Mouse (Mus musculus) heart, embryonic 13.5 days (tissue): ENCODE data around the gene Socs3. TPM values are rescaled to one million over a fixed set of nuclear protein-coding genes. Genes with fewer than 3 reads are reported as not detected.

Experiments used
- ATAC-seq: fragments of 200-750 bp; cut with Nextera tagmentation; 2 replicates; pipeline ENCODE4 v1.8.0; 2017; ENCODE audit warnings: moderate TSS enrichment; ENCODE audit not compliant: insufficient number of reproducible peaks, low FRiP score, low TSS enrichment; ENCODE audit errors: extremely low read depth
- H3K27ac ChIP-seq: fragments of 300-500 bp; sonication (generic); replicated peaks from 2 replicates; pipeline ENCODE4 v1.5.1; 2015; ENCODE audit warnings: moderate library complexity, mild to moderate bottlenecking, inconsistent platforms
- H3K27me3 ChIP-seq: fragments of 300-500 bp; sonication (generic); replicated peaks from 2 replicates; pipeline ENCODE4 v1.6.1; 2015; ENCODE audit warnings: mild to moderate bottlenecking, inconsistent platforms
- H3K36me3 ChIP-seq: fragments of 300-500 bp; sonication (generic); 2 replicates; pipeline ENCODE4 v1.6.1; 2015; ENCODE audit warnings: mild to moderate bottlenecking, inconsistent platforms
- H3K4me1 ChIP-seq: fragments of 300-500 bp; sonication (generic); 2 replicates; pipeline ENCODE4 v1.6.1; 2015; ENCODE audit warnings: inconsistent platforms
- H3K4me2 ChIP-seq: fragments of 300-500 bp; sonication (generic); 2 replicates; pipeline ENCODE4 v1.6.1; 2015; ENCODE audit warnings: inconsistent platforms, mild to moderate bottlenecking, moderate library complexity
- H3K4me3 ChIP-seq: fragments of 300-500 bp; sonication (generic); 2 replicates; pipeline ENCODE4 v1.5.1; 2015; ENCODE audit warnings: moderate library complexity, mild to moderate bottlenecking, inconsistent platforms
- H3K9ac ChIP-seq: fragments of 300-500 bp; sonication (generic); 2 replicates; pipeline ENCODE4 v1.6.1; 2015; ENCODE audit warnings: inconsistent platforms, mild to moderate bottlenecking, moderate library complexity
- H3K9me3 ChIP-seq: fragments of 300-500 bp; sonication (generic); 2 replicates; pipeline ENCODE4 v1.6.1; 2016; ENCODE audit warnings: inconsistent platforms
- WGBS: fragments of 180-500 bp; shearing (Covaris S2); methylation state at CpG from one replicate; pipeline ENCODE4 v1.1.7; 2015; ENCODE audit warnings: mixed read lengths; 5-methylcytosine and 5-hydroxymethylcytosine counted together
- polyA plus RNA-seq: library from polyadenylated mRNA; unstranded; fragments of >200 nt; fragmentation: Nextera tagmentation; extraction: Ambion mirVana; gene quantifications from 2 replicates; pipeline ENCODE4 v1.2.1, GENCODE M21; 2015

Socs3 gene
- polyA plus RNA-seq, 1 experiment from 2014 or later = 8.5 TPM

DNA sequence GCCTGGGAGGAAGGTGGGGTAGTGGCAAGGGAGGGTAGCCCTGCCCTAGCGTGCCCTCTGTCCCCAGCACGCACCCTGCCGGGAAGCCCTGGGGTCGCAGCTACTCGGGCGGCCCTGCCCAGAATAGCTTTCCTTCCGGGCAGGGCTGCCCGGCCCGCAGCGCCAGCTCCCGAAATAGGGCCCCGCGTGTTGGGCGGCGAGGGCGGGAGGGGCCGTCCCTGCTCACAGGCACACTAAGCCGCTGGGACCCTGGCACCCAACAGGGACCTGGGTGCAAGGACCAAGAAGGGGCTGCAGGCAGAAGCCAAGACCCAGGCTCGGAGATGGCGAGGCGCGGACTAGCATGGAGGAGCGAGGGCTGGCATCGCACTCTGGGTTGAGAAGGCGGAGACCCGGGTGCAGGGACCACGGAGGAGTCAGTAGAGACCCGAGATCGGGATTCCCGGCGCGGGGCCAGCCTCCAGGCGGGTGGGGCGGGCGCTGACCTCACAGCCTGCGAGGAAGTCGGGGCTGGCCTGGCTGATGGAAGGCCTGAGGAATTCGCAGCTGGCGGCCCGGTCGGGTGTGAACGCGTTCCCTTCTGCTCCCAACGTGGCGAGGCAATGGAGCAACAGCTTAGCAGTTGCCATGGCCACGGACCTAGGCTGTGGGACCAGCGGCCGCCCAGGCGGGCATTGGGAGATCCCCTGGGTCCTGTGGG lies 20.3 kb downstream of the Socs3 start:
- 2% methylated on average over 49 of the region's 49 CpGs for WGBS
- peaks cover 24% of the 10 kb centered on the region for H3K4me1 ChIP-seq
- H3K36me3 ChIP-seq = no peaks in the 10 kb centered on the region
- peak overlapping the region; percentile 49 for H3K4me3 ChIP-seq
- no peaks in the 10 kb centered on the region for H3K9me3 ChIP-seq
- peak overlapping the region; percentile 80 for H3K27ac ChIP-seq
- peak; percentile 75; the same call in 1 of the 2 replicates for ATAC-seq
- H3K9ac ChIP-seq = peak overlapping the region; percentile 81
- H3K27me3 ChIP-seq = peaks cover 18% of the 10 kb centered on the region; the same call in 1 of the 2 replicates
- peak overlapping the region; percentile 86 for H3K4me2 ChIP-seq

DNA sequence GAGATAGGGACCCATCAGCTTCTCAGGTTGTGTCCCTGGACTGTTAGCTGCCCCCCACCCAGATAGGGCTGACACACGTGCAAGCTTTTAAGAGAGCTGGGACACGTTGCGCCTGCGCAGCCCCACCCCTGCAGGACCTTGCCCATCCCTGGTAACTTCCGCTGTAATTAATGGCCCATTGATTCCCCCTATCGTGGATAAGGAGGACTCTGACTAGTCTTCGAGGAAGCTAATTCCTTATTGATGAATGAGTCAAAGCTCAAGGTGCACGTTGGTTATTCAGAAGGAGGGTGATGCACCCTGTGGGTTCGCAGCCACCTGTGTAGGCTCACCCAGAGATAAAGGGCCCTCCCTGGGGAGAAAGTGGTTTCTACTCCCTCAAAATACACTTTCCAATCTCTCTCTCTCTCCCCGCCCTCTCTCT lies 22.8 kb downstream of the Socs3 start:
- H3K4me3 ChIP-seq = no peak overlapping the region
- H3K4me2 ChIP-seq = no peak overlapping the region
- H3K36me3 ChIP-seq = no peaks in the 10 kb centered on the region
- ATAC-seq = no peak
- H3K9me3 ChIP-seq = no peaks in the 10 kb centered on the region
- WGBS = 66% methylated on average over 10 of the region's 10 CpGs
- no peak overlapping the region for H3K9ac ChIP-seq
- peaks cover 17% of the 10 kb centered on the region for H3K4me1 ChIP-seq
- no peak overlapping the region for H3K27ac ChIP-seq
- peaks cover 18% of the 10 kb centered on the region; the same call in 1 of the 2 replicates for H3K27me3 ChIP-seq

DNA sequence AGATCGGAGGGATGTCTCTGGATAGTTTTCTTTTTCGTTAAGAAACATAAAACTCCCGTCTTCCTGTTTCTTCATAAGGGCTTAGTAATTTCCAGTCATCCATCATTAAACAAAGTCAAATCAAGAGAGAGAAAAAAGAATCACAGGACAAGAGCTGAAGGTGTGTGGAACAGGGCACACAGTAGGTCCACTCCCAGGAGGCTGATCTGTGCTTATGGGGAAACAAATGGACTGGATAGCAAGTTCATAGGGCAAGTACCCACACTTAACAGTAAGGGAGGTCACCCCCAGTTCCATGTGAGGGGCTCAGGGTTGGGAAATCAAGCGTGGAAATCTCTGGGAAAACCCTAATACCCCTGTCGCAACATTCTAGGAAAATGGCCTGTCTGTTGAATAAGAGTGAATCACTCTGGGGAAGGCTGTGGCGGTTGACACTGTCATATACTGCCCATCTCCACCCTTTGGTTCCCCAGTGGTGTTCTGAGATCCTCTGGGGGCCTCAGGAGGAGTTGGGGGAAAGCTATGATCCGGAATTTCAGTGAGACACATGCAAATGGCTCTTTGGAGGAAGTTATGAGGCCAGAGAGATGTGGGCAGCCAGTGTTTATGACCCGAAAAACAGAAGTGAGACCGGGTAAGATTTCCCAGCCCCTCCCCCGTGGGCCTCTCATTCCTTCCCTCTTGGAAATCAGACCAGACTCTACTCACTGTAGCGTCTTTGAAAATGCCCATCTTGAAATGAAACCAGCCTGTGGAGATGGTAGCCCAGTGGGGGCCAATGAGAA lies 23.5 kb downstream of the Socs3 start:
- no peak overlapping the region for H3K9ac ChIP-seq
- ATAC-seq = no peak
- H3K4me2 ChIP-seq = no peak overlapping the region
- H3K4me3 ChIP-seq = no peak overlapping the region
- H3K27ac ChIP-seq = no peak overlapping the region
- H3K4me1 ChIP-seq = peaks cover 23% of the 10 kb centered on the region
- WGBS = 76% methylated on average over 11 of the region's 11 CpGs
- H3K27me3 ChIP-seq = peaks cover 13% of the 10 kb centered on the region; the same call in 1 of the 2 replicates
- H3K36me3 ChIP-seq = no peaks in the 10 kb centered on the region
- H3K9me3 ChIP-seq = no peaks in the 10 kb centered on the region

DNA sequence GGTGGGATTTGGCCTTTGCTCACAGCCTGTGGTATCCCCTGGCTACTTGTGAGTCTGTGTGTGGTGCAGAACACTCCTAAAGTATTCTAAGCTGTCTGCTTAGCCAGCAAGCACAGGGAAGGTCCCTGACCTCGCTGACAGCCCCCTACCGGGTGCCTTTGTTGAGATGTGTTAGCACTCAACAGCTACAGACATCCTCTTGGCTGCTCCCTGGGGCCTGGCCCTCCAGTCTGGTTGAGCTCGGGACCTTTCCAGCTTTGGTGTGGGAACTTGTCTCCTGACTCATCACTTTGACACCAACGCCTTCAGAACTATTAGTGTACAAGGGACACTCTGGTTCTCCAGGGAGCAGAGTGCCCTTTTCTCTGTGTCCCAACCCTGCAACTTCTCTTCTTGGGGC lies 28.0 kb downstream of the Socs3 start:
- no peak overlapping the region for H3K4me3 ChIP-seq
- WGBS = 13% methylated on average over 4 of the region's 4 CpGs
- no peak for ATAC-seq
- H3K9ac ChIP-seq = peak overlapping the region; percentile 47; the same call in 1 of the 2 replicates
- peaks cover 32% of the 10 kb centered on the region for H3K4me1 ChIP-seq
- H3K36me3 ChIP-seq = no peaks in the 10 kb centered on the region
- H3K4me2 ChIP-seq = no peak overlapping the region
- H3K9me3 ChIP-seq = no peaks in the 10 kb centered on the region
- H3K27ac ChIP-seq = no peak overlapping the region
- peaks cover 13% of the 10 kb centered on the region; the same call in 1 of the 2 replicates for H3K27me3 ChIP-seq

DNA sequence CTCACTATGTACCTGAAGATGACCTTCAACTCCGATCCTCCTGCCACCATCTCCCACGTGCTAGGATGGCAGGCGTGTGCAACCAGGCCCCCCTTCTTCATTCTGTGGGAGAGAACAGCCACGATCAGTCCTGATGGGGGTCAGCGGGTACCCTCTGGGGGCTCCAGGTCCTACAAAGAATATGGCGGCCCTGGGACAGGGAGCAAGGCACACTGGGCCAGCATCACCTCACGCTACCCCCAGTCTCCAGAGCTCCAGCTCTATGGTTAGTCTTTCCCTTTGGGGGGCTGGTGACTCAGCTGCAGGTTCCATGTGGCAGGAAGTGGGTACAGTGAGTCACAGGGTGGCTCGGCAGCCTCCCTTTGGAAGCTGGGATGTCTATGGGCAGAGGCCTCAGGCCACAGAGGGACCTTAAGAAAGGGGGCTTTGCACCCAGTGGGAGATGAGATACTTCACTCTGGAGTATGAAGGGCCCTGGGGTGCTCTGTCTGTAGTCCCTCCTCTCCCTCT lies 28.5 kb downstream of the Socs3 start:
- H3K27ac ChIP-seq = no peak overlapping the region
- no peak overlapping the region for H3K4me2 ChIP-seq
- peaks cover 10% of the 10 kb centered on the region; the same call in 1 of the 2 replicates for H3K27me3 ChIP-seq
- peaks cover 36% of the 10 kb centered on the region for H3K4me1 ChIP-seq
- peak overlapping the region; percentile 47; the same call in 1 of the 2 replicates for H3K9ac ChIP-seq
- H3K36me3 ChIP-seq = no peaks in the 10 kb centered on the region
- ATAC-seq = no peak
- no peak overlapping the region for H3K4me3 ChIP-seq
- H3K9me3 ChIP-seq = no peaks in the 10 kb centered on the region
- WGBS = 74% methylated on average over 8 of the region's 8 CpGs

DNA sequence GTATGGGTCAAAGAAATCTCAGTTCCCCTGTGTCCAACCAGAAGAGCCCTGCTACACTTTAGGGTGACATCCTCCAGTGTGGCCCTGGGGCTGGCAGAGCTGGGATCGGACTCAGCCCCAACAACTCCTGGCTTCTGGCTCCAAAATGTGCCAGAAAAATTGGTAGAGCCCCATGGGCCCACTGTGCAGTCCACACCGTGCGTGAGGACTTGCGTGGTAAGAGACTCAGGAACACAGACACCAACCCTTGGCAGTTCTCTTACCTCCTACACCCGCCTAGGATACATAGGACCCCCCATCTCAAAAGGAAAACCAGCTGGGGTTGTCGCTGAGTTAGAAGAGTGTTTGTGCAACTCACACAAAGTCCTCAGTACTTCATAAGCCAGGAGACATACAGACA lies 29.0 kb downstream of the Socs3 start:
- Histone ChIP-seq H3K27ac (no peak overlapping the region), H3K4me1 (peaks cover 41% of the 10 kb centered on the region), H3K36me3 (no peaks in the 10 kb centered on the region), H3K9me3 (no peaks in the 10 kb centered on the region), H3K9ac (0 out of 2 replicates have a peak overlapping the region, but pooled peaks have one; percentile 4), H3K4me2 (no peak overlapping the region), H3K27me3 (peaks cover 9% of the 10 kb centered on the region; the same call in 1 of the 2 replicates), H3K4me3 (no peak overlapping the region)
- no peak for ATAC-seq
- WGBS = 87% methylated on average over 6 of the region's 6 CpGs

- Histone ChIP-seq H3K27me3 (peaks cover 8% of the 10 kb centered on the region; the same call in 1 of the 2 replicates), H3K4me3 (no peak overlapping the region), H3K36me3 (no peaks in the 10 kb centered on the region), H3K9ac (peak overlapping the region; percentile 4; the same call in 1 of the 2 replicates), H3K27ac (peak overlapping the region; percentile 71), H3K9me3 (no peaks in the 10 kb centered on the region), H3K4me2 (peak overlapping the region; percentile 29), H3K4me1 (peaks cover 52% of the 10 kb centered on the region)
- peak; percentile 61; the same call in 1 of the 2 replicates for ATAC-seq
- WGBS = 7% methylated on average over 7 of the region's 7 CpGs
Measured at GRCm38 (mm10) chr11:117939741-117940285, 30.0 kb downstream of the Socs3 start.

DNA sequence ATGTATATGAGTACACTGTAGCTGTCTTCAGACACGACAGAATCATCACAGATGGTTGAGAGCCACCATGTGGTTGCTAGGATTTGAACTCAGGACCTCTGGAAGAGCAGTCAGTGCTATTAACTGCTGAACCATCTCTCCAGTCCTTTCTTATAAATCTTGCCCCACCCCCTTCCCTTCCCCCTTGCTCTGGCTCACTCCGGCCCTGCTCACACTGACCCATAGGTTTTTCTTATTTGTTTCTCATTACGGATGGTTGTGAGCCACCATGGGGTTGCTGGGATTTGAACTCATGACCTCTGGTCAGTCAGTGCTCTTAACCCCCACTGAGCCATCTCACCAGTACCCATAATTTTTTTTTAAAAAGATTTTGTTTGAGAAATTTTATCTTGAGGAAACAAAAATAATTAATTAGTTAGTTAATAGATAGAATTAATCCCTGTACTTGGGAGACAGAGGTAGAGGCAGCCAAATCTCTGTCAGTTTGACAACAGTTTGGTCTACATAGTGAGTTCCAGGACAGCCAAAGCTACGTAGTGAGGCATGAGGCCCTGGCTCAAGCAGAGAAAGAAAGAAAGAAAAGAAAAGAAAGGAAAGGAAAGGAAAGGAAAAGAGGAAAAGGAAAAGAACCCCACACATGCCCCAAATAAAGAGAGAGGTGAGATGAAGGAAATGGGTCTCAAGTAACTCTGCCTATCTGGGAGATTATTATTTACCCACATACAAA lies 30.7 kb downstream of the Socs3 start:
- Histone ChIP-seq H3K36me3 (no peaks in the 10 kb centered on the region), H3K9me3 (no peaks in the 10 kb centered on the region), H3K4me3 (no peak overlapping the region), H3K27ac (peak overlapping the region; percentile 64), H3K4me1 (peaks cover 58% of the 10 kb centered on the region), H3K4me2 (peak overlapping the region; percentile 29), H3K9ac (no peak overlapping the region), H3K27me3 (peaks cover 12% of the 10 kb centered on the region; the same call in 1 of the 2 replicates)
- 63% methylated on average over 4 of the region's 4 CpGs for WGBS
- no peak for ATAC-seq

DNA sequence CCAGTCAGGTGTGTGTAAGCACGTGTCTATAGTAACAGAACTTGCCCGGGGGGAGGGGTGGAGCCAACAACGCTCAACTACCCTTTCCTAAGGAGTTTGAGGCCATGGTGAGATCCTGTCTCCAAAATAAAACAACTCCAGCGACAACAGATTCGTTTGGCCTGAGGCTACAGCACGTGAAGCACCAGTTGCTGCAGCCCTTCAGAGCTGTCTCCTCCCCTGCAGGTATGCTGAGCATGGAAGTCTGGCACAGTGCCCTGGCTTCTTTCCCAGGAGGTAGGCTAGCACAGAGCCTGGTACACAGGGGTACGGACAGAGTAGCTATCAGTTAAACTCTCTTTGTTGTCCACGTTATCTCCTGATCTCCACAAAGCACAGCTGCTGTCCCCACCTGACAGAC lies 33.6 kb downstream of the Socs3 start:
- Histone ChIP-seq H3K9ac (peak overlapping the region; percentile 6; the same call in 1 of the 2 replicates), H3K36me3 (no peaks in the 10 kb centered on the region), H3K27ac (peak overlapping the region; percentile 78), H3K4me3 (no peak overlapping the region), H3K27me3 (peaks cover 27% of the 10 kb centered on the region), H3K9me3 (no peaks in the 10 kb centered on the region), H3K4me2 (peak overlapping the region; percentile 31), H3K4me1 (peaks cover 72% of the 10 kb centered on the region)
- no peak for ATAC-seq
- WGBS = 22% methylated on average over 8 of the region's 8 CpGs

- ATAC-seq = no peak
- Histone ChIP-seq H3K36me3 (no peaks in the 10 kb centered on the region), H3K4me1 (peaks cover 74% of the 10 kb centered on the region), H3K9me3 (no peaks in the 10 kb centered on the region), H3K27ac (peak overlapping the region; percentile 78), H3K4me3 (no peak overlapping the region), H3K27me3 (peaks cover 29% of the 10 kb centered on the region), H3K9ac (peak overlapping the region; percentile 6; the same call in 1 of the 2 replicates), H3K4me2 (peak overlapping the region; percentile 31)
- WGBS = 55% methylated on average over 9 of the region's 9 CpGs
Measured at GRCm38 (mm10) chr11:117935616-117936015, 34.2 kb downstream of the Socs3 start.
